Mouse (Mus musculus) right cerebral cortex, adult 2 months (tissue): ENCODE data around the gene Cox19.

Source experiments
- DNase-seq, 2 experiments: peaks; one replicate each; pipeline ENCODE4 v3.0.0; 2021 to 2022; ENCODE audit warnings: low spot score in 2 of 2

The Cox19 gene

DNA sequence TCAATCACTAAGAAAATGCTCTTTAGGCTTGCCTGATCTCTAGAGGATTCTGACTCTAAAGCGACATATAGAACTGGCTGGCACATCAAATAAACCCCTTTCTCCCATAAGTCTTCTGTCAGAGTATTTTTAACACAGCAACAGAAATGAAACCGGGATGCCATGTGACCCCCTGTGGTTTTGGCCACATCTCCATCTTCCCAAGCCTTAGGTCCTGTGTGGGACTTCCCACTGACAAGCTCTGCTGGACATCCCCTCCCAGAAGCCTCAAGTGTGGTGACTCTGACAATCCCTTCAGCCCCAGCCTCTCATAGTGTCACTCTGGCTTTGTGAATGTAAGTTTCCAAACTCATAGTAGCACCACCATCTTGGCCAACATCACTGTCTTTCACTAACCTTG lies 57.1 kb downstream of the Cox19 start:
- DNase-seq: no peak

DNA sequence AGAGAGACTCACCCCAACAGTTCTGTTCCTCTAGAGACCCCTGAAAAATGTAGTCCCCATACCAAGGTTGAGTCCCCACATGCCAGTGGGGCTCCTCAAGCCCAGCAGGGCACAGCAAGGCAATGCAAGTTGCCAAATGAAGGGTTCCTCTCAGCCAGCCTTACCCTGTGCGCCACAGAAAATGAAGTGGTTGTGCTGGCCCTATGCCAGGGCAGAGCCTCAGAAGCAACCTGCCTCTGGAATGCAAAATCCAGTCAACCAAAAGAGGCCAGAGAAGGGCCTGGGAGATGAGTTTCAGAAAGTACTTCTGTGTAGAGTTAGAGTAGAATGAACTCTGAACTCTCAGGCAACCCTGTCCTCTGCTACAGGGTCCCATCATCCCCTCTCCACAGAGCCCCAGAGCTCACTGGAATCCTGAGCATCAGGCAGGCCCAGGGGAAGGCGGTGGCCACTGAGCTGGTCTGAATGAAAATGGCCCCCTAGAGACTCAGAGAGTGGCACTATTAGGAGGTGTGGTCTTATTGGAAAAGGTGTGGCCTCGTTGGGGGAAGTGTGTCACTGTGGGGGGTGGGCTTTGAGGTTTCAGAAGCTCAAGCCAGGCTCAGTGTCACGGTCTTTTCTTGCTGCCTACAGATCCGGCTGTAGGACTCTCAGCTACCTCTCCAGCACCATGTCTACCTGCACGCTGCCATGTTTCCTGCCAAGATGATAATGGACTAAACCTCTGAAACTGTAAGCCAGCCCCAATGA lies 59.2 kb downstream of the Cox19 start:
- no peak for DNase-seq

DNA sequence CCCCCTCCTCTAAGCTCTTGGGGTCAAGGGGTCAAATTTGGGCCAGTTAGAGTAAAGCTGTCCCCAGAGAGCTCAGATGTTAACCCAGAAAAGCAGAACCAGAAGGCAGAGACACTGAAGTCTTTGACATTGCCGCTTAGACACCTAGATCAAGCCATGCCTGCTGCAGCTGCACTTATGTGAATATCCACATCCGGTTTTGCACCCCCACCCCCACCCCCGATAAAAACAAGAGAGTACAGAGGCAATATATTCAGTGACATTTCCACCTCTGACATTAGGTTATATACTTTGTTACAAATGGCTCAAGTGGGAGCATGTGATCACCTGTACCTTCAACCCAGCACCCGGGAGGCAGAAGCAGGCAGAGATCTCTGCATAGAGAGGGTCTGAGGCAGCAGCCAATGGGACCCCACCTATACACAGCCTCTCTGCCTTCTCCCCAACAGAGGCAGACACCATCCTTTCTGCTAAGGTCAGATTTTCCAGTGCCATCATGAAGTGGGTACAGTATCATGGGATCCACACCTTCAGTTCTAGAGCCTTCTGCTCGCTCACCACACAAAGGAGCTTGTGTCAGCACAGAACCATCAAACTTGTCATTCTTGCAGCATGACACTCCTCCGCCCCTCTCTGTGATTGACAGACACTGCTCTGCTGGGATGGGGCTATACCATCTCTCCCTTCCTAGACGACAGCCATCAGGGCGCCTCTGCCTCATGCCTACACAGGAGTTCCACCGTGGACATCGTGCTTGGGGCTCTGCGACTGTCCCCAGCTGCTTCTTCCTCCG lies 60.6 kb downstream of the Cox19 start:
- no peak for DNase-seq

DNA sequence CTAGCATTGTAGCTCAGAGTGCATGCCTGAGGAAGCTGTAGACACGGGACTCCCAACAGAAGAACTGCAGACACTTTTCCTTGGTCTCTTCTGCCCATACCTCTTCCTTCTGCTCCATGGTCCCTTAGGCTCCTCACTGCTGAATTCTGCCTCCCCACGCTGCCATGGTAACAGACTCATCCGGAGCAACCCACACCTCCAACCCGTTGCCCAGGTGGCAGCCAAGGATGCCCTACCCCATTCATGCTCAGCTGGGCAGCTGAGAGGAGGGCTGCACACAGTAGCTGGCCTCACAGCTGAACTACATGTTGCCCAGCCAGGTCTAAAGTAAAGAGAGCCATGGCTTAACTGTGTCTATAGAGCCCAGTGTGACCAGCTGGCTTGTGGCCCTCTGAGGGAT lies 62.6 kb downstream of the Cox19 start:
- DNase-seq: no peak

DNA sequence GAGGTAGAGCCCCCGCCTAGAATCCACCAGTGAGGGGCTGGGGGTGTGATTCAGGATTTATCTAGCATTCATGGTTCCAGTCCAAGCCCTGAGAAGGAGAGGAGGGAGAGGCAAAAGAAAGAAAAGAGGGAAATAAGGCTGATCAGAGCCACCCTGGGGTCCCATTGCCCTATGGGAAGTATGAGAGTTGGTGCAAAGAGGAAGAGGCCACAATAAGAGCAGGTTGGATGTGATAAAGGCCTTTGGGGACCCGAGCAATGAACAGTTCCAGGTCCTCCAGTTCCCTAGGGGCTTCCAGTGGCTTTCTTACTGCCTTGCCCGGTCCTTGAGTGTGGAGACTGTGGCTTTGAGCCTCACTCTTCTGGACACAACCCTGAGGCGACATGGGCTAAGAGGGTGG lies 63.4 kb downstream of the Cox19 start:
- no peak for DNase-seq

DNA sequence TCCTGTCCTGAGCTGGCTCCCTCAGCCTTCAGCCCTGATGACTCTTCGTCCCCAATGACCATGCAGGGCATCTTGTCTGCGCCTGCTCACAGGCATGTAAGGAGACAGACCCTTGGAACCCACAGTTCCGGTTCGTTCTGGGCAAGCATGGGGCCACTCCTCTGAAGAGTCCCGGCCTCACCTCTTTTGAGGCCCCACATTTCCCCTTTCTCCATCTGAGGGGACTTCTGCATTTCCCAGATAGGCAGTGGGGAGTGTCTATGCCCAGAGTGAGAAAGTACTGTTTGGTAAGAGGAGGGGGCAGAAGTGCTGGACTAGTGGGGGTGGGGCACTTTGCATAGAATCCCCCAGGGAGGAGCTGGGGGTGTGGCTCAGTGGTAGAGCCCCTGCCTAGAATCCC lies 64.1 kb downstream of the Cox19 start:
- no peak for DNase-seq
